Mouse (Mus musculus) ES-E14 (cell line): ENCODE measurements around the gene Samd14.

ENCODE experiments used
- ZC3H11A ChIP-seq: IDR thresholded peaks from 2 replicates; pipeline ENCODE4 v1.6.1; 2012; ENCODE audit warnings: low read depth, mild to moderate bottlenecking, inconsistent platforms, low read length, borderline replicate concordance
- ZNF384 ChIP-seq: IDR thresholded peaks from 2 replicates; pipeline ENCODE4 v1.6.1; 2012; ENCODE audit warnings: low read depth, low read length, inconsistent platforms

DNA sequence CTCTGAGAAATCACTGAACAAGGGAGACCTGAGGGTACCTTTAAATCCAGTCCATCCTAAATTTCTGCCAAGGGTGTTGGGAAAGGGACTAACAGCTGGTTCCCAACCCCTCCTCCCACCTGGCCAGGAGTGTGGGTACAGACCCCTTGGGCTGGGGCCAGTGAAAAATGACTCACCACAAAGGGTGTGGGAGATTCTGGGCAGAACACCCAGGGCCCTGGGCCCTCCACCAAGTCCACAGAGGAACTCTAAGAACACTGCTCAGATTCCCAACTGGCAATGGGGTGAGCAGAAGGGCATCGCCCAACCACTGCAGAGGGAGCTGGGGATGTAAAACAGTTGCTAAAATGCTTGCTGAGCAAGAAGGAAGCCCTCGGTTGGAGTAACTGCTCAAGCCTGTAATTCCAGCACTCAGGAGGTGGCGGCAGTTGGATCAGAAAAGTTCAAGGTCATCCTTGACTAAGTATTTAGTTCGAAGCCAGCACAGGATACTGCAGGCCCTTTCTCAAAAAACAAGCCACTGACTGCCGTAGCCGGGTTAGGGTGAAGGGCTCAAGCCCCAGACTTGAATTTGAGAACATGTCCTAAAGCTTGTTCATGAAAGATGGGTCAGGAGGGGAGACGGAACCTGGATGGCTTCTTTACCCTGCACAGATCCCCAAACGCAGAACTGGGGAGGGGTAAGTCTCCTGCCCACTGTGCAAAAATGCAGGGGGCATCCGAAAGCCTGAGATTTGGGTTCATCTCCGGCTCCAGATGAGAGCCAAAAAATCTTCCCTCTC is 20.7 kb upstream of the Samd14 start:
- TF ChIP-seq ZC3H11A (no peak), ZNF384 (no peak)
